Mouse (Mus musculus) limb, embryonic 10.5 days (tissue): ENCODE results near the gene Gpr183. TPM values are rescaled to one million over a fixed set of nuclear protein-coding genes. Genes with fewer than 3 reads are reported as not detected.

ENCODE experiments used
- DNase-seq: peaks from one replicate; pipeline ENCODE4 v3.0.0-alpha.2; 2017; ENCODE audit warnings: low spot score
- H3K27ac ChIP-seq: fragments of 300-500 bp; sonication (generic); 2 replicates; pipeline ENCODE4 v1.5.1; 2016; ENCODE audit warnings: mild to moderate bottlenecking
- H3K27me3 ChIP-seq: fragments of 300-500 bp; sonication (generic); 2 replicates; pipeline ENCODE4 v1.6.1; 2016; ENCODE audit warnings: low read depth, mild to moderate bottlenecking; ENCODE audit not compliant: poor library complexity, severe bottlenecking
- H3K36me3 ChIP-seq: fragments of 300-500 bp; sonication (generic); 2 replicates; pipeline ENCODE4 v1.6.1; 2016; ENCODE audit warnings: mild to moderate bottlenecking, moderate library complexity
- H3K4me1 ChIP-seq: fragments of 300-500 bp; sonication (generic); 2 replicates; pipeline ENCODE4 v1.6.1; 2016
- H3K4me3 ChIP-seq: fragments of 300-500 bp; sonication (generic); 2 replicates; pipeline ENCODE4 v1.5.1; 2016; ENCODE audit warnings: mild to moderate bottlenecking, moderate library complexity
- H3K9me3 ChIP-seq: fragments of 300-500 bp; sonication (generic); replicated peaks from 2 replicates; pipeline ENCODE4 v1.6.1; 2016; ENCODE audit warnings: mild to moderate bottlenecking
- WGBS: fragments of 180-500 bp; shearing (Covaris S2); methylation state at CpG from one replicate; pipeline ENCODE4 v1.1.7; 2016; 5-methylcytosine and 5-hydroxymethylcytosine counted together
- polyA plus RNA-seq: library from polyadenylated mRNA; unstranded; fragments of >200 nt; fragmentation: Nextera tagmentation; extraction: Ambion mirVana; gene quantifications from 2 replicates; pipeline ENCODE4 v1.2.1, GENCODE M21; 2016

The Gpr183 gene
- polyA plus RNA-seq, 1 experiment from 2014 or later = 2.7 TPM

- Histone ChIP-seq H3K4me3 (no peak overlapping the region), H3K36me3 (peaks cover 50% of the 10 kb centered on the region), H3K27ac (no peak overlapping the region), H3K27me3 (no peaks in the 10 kb centered on the region), H3K4me1 (no peaks in the 10 kb centered on the region), H3K9me3 (no peaks in the 10 kb centered on the region)
- 86% methylated on average over 1 of the region's 1 CpGs for WGBS
- no peak for DNase-seq
Observed at GRCm38 (mm10) chr14:121995557-121995870, 30.5 kb upstream of the Gpr183 start.

- Histone ChIP-seq H3K27ac (no peak overlapping the region), H3K36me3 (peaks cover 49% of the 10 kb centered on the region), H3K27me3 (no peaks in the 10 kb centered on the region), H3K4me1 (no peaks in the 10 kb centered on the region), H3K4me3 (no peak overlapping the region), H3K9me3 (no peaks in the 10 kb centered on the region)
- DNase-seq = no peak
- 93% methylated on average over 7 of the region's 7 CpGs for WGBS
Observed at GRCm38 (mm10) chr14:121994846-121995556, 30.0 kb upstream of the Gpr183 start.

GRCm38 (mm10) chr14:121994171-121994700 lies 29.2 kb upstream of the Gpr183 start:
- Histone ChIP-seq H3K4me1 (no peaks in the 10 kb centered on the region), H3K9me3 (no peaks in the 10 kb centered on the region), H3K27me3 (no peaks in the 10 kb centered on the region), H3K27ac (no peak overlapping the region), H3K36me3 (peaks cover 48% of the 10 kb centered on the region), H3K4me3 (no peak overlapping the region)
- no peak for DNase-seq
- 94% methylated on average over 17 of the region's 17 CpGs for WGBS

GRCm38 (mm10) chr14:121993616-121994015 lies 28.6 kb upstream of the Gpr183 start:
- DNase-seq = no peak
- no peak overlapping the region for H3K4me3 ChIP-seq
- H3K9me3 ChIP-seq = no peaks in the 10 kb centered on the region
- no peak overlapping the region for H3K27ac ChIP-seq
- H3K36me3 ChIP-seq = peaks cover 48% of the 10 kb centered on the region
- WGBS = 98% methylated on average over 4 of the region's 4 CpGs
- no peaks in the 10 kb centered on the region for H3K4me1 ChIP-seq
- no peaks in the 10 kb centered on the region for H3K27me3 ChIP-seq

- DNase-seq = no peak
- Histone ChIP-seq H3K4me1 (no peaks in the 10 kb centered on the region), H3K4me3 (no peak overlapping the region), H3K27ac (peak overlapping the region; percentile 34; the same call in 1 of the 2 replicates), H3K27me3 (no peaks in the 10 kb centered on the region), H3K36me3 (peaks cover 44% of the 10 kb centered on the region), H3K9me3 (no peaks in the 10 kb centered on the region)
- 93% methylated on average over 13 of the region's 13 CpGs for WGBS
Observed at GRCm38 (mm10) chr14:121992395-121993280, 27.6 kb upstream of the Gpr183 start.

- Histone ChIP-seq H3K4me3 (no peak overlapping the region), H3K36me3 (peaks cover 40% of the 10 kb centered on the region), H3K9me3 (no peaks in the 10 kb centered on the region), H3K4me1 (no peaks in the 10 kb centered on the region), H3K27me3 (no peaks in the 10 kb centered on the region), H3K27ac (peak overlapping the region; percentile 34; the same call in 1 of the 2 replicates)
- no peak for DNase-seq
Observed at GRCm38 (mm10) chr14:121991921-121992320, 26.9 kb upstream of the Gpr183 start.

GRCm38 (mm10) chr14:121990897-121991296 lies 25.9 kb upstream of the Gpr183 start:
- no peaks in the 10 kb centered on the region for H3K27me3 ChIP-seq
- WGBS = 93% methylated on average over 6 of the region's 6 CpGs
- no peaks in the 10 kb centered on the region for H3K9me3 ChIP-seq

GRCm38 (mm10) chr14:121989869-121990268 lies 24.9 kb upstream of the Gpr183 start:
- 96% methylated on average over 3 of the region's 3 CpGs for WGBS
- no peak for DNase-seq
- H3K36me3 ChIP-seq = peaks cover 21% of the 10 kb centered on the region
- no peak overlapping the region for H3K27ac ChIP-seq
- H3K27me3 ChIP-seq = no peaks in the 10 kb centered on the region
- no peaks in the 10 kb centered on the region for H3K4me1 ChIP-seq
- H3K9me3 ChIP-seq = no peaks in the 10 kb centered on the region
- H3K4me3 ChIP-seq = no peak overlapping the region

More at GRCm38 (mm10) chr14:121990897-121991296, 25.9 kb upstream of the Gpr183 start:
- DNase-seq = no peak
- no peak overlapping the region for H3K27ac ChIP-seq
- no peaks in the 10 kb centered on the region for H3K4me1 ChIP-seq
- peaks cover 31% of the 10 kb centered on the region for H3K36me3 ChIP-seq
- H3K4me3 ChIP-seq = no peak overlapping the region

- no peaks in the 10 kb centered on the region for H3K4me1 ChIP-seq
- no peak overlapping the region for H3K4me3 ChIP-seq
- H3K27ac ChIP-seq = no peak overlapping the region
- H3K36me3 ChIP-seq = peaks cover 17% of the 10 kb centered on the region
- WGBS = 96% methylated on average over 3 of the region's 3 CpGs
- no peaks in the 10 kb centered on the region for H3K27me3 ChIP-seq
- H3K9me3 ChIP-seq = no peaks in the 10 kb centered on the region
- no peak for DNase-seq
Observed at GRCm38 (mm10) chr14:121989331-121989730, 24.3 kb upstream of the Gpr183 start.

- 84% methylated on average over 4 of the region's 4 CpGs for WGBS
- DNase-seq = no peak
Observed at GRCm38 (mm10) chr14:121987691-121988090, 22.7 kb upstream of the Gpr183 start.

GRCm38 (mm10) chr14:121987287-121987686 lies 22.3 kb upstream of the Gpr183 start:
- WGBS = 89% methylated on average over 1 of the region's 1 CpGs
- no peaks in the 10 kb centered on the region for H3K4me1 ChIP-seq
- H3K27me3 ChIP-seq = no peaks in the 10 kb centered on the region
- no peaks in the 10 kb centered on the region for H3K9me3 ChIP-seq
- H3K36me3 ChIP-seq = 0 out of 2 replicates have a peak, but pooled peaks cover 13% of the 10 kb centered on the region
- no peak overlapping the region for H3K4me3 ChIP-seq
- no peak overlapping the region for H3K27ac ChIP-seq
- DNase-seq = no peak

More at GRCm38 (mm10) chr14:121987691-121988090, 22.7 kb upstream of the Gpr183 start:
- H3K36me3 ChIP-seq = 0 out of 2 replicates have a peak, but pooled peaks cover 13% of the 10 kb centered on the region
- H3K4me3 ChIP-seq = no peak overlapping the region
- H3K27ac ChIP-seq = no peak overlapping the region
- H3K9me3 ChIP-seq = no peaks in the 10 kb centered on the region
- no peaks in the 10 kb centered on the region for H3K27me3 ChIP-seq
- no peaks in the 10 kb centered on the region for H3K4me1 ChIP-seq

- no peak overlapping the region for H3K4me3 ChIP-seq
- DNase-seq = no peak
- 0 out of 2 replicates have a peak, but pooled peaks cover 8% of the 10 kb centered on the region for H3K36me3 ChIP-seq
- no peaks in the 10 kb centered on the region for H3K27me3 ChIP-seq
- WGBS = 88% methylated on average over 6 of the region's 6 CpGs
- H3K9me3 ChIP-seq = no peaks in the 10 kb centered on the region
- no peaks in the 10 kb centered on the region for H3K4me1 ChIP-seq
- no peak overlapping the region for H3K27ac ChIP-seq
Observed at GRCm38 (mm10) chr14:121986028-121986427, 21.0 kb upstream of the Gpr183 start.

GRCm38 (mm10) chr14:121985477-121985876 lies 20.5 kb upstream of the Gpr183 start:
- DNase-seq = no peak
- WGBS = 87% methylated on average over 3 of the region's 3 CpGs

More at GRCm38 (mm10) chr14:121985477-121985876, 20.5 kb upstream of the Gpr183 start:
- Histone ChIP-seq H3K4me3 (no peak overlapping the region), H3K27me3 (no peaks in the 10 kb centered on the region), H3K36me3 (0 out of 2 replicates have a peak, but pooled peaks cover 6% of the 10 kb centered on the region), H3K4me1 (no peaks in the 10 kb centered on the region), H3K27ac (no peak overlapping the region), H3K9me3 (no peaks in the 10 kb centered on the region)
